Mouse (Mus musculus) embryonic fibroblast, embryonic 13.5 days (primary cell): ENCODE measurements around the gene Bola2.

ENCODE experiments used
- CTCF ChIP-seq: IDR thresholded peaks from 2 replicates; pipeline ENCODE4 v1.5.1; 2011; ENCODE audit warnings: mild to moderate bottlenecking, control low read depth, low read length, moderate library complexity, borderline replicate concordance; ENCODE audit not compliant: insufficient read depth
- POLR2A ChIP-seq: IDR thresholded peaks from 2 replicates; pipeline ENCODE4 v1.6.1; 2011; ENCODE audit warnings: low read depth, mild to moderate bottlenecking, control low read depth, low read length, moderate library complexity

DNA sequence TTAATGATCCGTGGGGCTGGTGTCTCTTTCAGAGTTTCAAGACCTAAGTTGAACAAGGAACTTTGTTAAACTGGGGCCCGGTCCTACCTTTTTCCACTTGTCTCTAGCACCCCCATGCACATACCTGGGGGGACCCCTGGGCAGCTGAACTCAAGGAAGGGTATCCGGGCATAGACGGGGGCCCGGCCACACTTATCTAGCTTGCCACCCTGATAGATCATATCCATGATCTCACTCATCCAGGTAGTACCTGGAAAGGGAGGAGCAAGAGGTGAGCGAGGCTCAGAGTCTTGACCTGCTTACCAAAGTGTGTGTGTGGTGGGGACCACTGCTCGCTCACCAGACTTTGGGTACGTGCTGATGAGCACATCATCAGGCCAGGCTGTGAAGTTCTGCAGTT, 20.1 kb upstream of the Bola2 start:
- TF ChIP-seq CTCF: no peak
- TF ChIP-seq POLR2A: no peak
